Mouse (Mus musculus): Measurements from ENCODE around the gene Cdhr2. TPM values are rescaled to one million over a fixed set of nuclear protein-coding genes. Genes with fewer than 3 reads are reported as not detected.

Gene Cdhr2
- not detected for polyA plus RNA-seq (2015; fragmentation: Illumina TruSeq; extraction: RNeasy Lipid Tissue Mini Kit (QIAGEN cat#74804); ENCODE audit: insufficient read depth, low replicate concordance)

DNA sequence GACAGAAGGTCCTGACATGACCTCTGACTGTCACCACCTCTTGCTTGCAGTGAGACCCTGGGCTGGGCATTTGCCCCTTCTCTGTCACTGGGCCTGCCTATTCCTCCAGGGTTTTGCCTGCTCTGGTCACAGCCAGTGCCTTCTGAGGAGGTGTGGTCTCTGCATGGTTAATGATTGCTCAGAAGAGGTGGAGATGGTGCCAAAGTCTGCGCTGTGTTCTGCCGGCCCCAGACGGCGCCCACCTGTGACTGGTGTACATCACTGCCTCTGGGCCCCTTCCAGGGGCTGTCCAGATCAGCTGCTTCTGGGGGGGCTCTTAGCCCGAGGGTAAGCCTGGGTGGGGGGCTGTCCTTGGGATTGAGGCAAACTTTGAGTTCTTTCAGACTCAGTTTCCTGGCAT lies at the start of gene Cdhr2:
Gene Cdhr2, plus strand, starts transcription at position 219 of the 400 bp plus-strand sequence.

DNA sequence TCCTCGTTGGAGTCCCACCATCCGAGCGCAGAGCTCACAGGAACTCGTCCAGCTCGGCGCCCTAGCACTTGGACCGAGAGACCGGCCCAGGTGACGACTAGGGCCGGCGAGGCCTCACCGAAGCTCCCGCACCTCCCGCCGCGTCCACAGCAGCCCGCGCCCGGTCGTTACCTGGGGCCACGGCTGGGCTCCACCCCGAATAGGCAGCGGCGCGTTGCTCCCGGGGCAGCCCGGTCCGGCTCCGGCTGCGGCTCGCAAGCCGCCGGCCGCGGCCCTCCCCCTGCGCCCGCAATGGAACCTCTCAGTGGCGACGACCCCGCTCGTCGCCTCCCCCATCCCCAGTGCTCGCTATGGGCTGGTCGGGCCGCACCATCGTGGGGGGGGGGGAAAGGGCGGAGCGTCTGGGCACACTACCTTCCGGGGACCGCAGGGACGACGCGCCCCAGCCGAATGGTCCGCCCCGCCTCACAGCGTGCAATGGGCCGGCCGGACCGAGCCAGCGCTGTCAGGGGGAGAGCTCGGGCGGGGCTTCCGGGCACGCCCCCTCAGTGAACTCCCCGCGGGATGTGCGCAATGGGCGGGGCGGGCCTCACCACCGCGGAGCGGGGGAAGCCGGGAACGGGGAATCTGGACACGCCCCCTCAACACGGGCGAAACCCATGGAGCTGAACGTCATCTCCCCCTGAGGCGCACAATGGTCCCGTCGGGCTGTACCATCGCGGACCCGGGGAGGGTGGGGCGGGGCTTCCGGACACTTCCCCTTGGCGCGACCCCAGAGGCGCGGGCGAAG lies 7.5 kb upstream of the Cdhr2 start, which contains the start of gene Rnf44:
Gene Rnf44, minus strand, starts transcription at position 350 of the 790 bp plus-strand sequence.

DNA sequence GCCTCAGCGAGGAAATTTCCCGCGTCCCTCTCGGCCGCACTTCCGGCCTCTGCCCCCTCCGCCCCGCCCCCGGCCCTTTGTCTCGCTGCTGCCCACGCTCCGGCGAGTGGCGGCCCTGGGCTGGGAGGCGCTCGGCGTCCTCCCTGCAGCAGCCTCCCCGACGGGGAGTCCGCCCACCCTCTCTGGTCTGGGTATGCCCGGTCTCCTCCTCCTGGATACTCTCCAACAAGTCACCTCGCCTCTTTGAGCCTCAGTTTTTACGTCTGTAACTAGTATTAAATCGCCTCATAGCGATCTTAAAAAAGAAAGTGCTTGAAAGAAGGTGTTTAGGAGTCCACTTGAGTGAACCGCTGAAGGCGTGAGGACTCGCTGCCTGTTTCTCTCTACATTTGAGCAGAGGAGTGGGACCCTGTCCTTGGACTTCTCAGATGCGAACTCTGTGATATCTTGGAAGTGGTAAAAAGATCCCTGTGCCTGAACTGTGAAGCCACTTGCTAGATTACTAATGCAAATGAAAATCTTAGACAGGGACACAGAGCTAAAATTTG lies 48.7 kb downstream of the Cdhr2 start, which contains the start of gene Gprin1:
Gene Gprin1, minus strand, starts transcription at position 11 of the 548 bp plus-strand sequence.

DNA sequence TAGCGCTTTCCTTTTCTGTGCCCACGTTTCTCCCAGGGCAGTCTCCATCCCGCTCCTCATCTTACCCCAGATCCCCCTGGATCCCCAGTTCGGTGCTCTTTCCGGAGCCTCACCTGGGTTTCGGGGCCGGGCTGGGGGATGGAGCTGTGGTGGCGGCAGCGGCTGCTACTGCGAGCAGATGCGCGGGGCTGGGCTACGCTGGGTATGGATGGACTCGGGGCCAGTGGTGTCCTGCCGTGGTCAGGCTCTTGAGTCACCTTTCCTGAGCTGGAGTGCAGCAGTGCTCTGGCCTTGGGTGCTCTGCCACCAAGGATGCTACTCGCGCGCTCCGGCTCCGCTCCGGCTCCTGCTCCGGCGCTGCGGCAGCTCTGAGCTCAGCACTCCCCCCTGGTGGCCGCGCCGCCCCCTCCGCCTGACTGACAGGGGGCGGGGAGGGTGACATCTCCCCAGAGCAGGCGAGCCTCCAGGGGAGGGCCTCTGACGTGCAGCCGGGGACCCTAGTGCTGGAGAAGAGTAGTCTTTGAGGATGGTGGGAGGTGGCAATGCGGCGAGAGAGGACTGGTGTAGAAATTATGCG lies 65.0 kb downstream of the Cdhr2 start, which contains the start of gene Sncb:
Gene Sncb, minus strand, starts transcription at position 404 of the 577 bp plus-strand sequence.

DNA sequence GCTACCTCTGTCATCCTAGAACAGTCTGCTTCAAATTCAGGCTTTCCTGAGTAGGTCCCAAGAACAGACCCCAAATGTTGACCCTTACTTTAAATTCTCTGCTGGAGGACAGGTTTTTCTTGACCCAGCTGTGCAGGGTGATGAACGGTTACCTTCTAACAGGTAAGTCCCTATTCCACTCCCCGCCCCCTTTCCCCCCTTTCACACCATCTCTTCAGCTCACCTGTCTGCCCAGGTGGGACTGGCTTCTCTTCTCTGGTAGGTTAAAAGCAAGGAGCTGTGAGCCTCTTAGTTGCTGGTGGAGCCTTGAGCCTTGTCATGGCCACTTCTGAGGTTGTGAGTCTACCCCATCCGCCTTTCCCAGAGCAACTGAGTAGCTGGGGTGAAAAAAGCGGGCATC lies 82.4 kb downstream of the Cdhr2 start, which contains the start of gene Eif4e1b:
Gene Eif4e1b, plus strand, starts transcription at position 301 of the 400 bp plus-strand sequence.

Other genes with a start within 250 kb of the Cdhr2 start
- gene Thoc3, start 232.6 kb upstream of the Cdhr2 start, polyA plus RNA-seq (2015; fragmentation: Illumina TruSeq; extraction: RNeasy Lipid Tissue Mini Kit (QIAGEN cat#74804); ENCODE audit: insufficient read depth, low replicate concordance): 21.1 TPM
- gene Simc1, start 197.7 kb upstream of the Cdhr2 start, polyA plus RNA-seq (2015; fragmentation: Illumina TruSeq; extraction: RNeasy Lipid Tissue Mini Kit (QIAGEN cat#74804); ENCODE audit: insufficient read depth, low replicate concordance): 15.6 TPM
- 59.6 TPM for gene 4833439L19Rik, start 136.0 kb upstream of the Cdhr2 start, polyA plus RNA-seq (2015; fragmentation: Illumina TruSeq; extraction: RNeasy Lipid Tissue Mini Kit (QIAGEN cat#74804); ENCODE audit: insufficient read depth, low replicate concordance)
- gene Arl10, start 126.4 kb upstream of the Cdhr2 start, polyA plus RNA-seq (2015; fragmentation: Illumina TruSeq; extraction: RNeasy Lipid Tissue Mini Kit (QIAGEN cat#74804); ENCODE audit: insufficient read depth, low replicate concordance): 21.0 TPM
- gene Nop16, start 111.4 kb upstream of the Cdhr2 start, polyA plus RNA-seq (2015; fragmentation: Illumina TruSeq; extraction: RNeasy Lipid Tissue Mini Kit (QIAGEN cat#74804); ENCODE audit: insufficient read depth, low replicate concordance): 28.3 TPM
- 70.3 TPM for gene Higd2a, start 111.3 kb upstream of the Cdhr2 start, polyA plus RNA-seq (2015; fragmentation: Illumina TruSeq; extraction: RNeasy Lipid Tissue Mini Kit (QIAGEN cat#74804); ENCODE audit: insufficient read depth, low replicate concordance)
- 12.0 TPM for gene Cltb, start 90.1 kb upstream of the Cdhr2 start, polyA plus RNA-seq (2015; fragmentation: Illumina TruSeq; extraction: RNeasy Lipid Tissue Mini Kit (QIAGEN cat#74804); ENCODE audit: insufficient read depth, low replicate concordance)
- gene Faf2, start 79.7 kb upstream of the Cdhr2 start, polyA plus RNA-seq (2015; fragmentation: Illumina TruSeq; extraction: RNeasy Lipid Tissue Mini Kit (QIAGEN cat#74804); ENCODE audit: insufficient read depth, low replicate concordance): 56.9 TPM
- 47.1 TPM for gene Rnf44, start 7.6 kb upstream of the Cdhr2 start, polyA plus RNA-seq (2015; fragmentation: Illumina TruSeq; extraction: RNeasy Lipid Tissue Mini Kit (QIAGEN cat#74804); ENCODE audit: insufficient read depth, low replicate concordance)
- gene Gprin1, start 48.4 kb downstream of the Cdhr2 start, polyA plus RNA-seq (2015; fragmentation: Illumina TruSeq; extraction: RNeasy Lipid Tissue Mini Kit (QIAGEN cat#74804); ENCODE audit: insufficient read depth, low replicate concordance): not detected
- not detected for gene Sncb, start 65.1 kb downstream of the Cdhr2 start, polyA plus RNA-seq (2015; fragmentation: Illumina TruSeq; extraction: RNeasy Lipid Tissue Mini Kit (QIAGEN cat#74804); ENCODE audit: insufficient read depth, low replicate concordance)
- gene Eif4e1b, start 82.5 kb downstream of the Cdhr2 start, polyA plus RNA-seq (2015; fragmentation: Illumina TruSeq; extraction: RNeasy Lipid Tissue Mini Kit (QIAGEN cat#74804); ENCODE audit: insufficient read depth, low replicate concordance): not detected
- gene Tspan17, start 87.9 kb downstream of the Cdhr2 start, polyA plus RNA-seq (2015; fragmentation: Illumina TruSeq; extraction: RNeasy Lipid Tissue Mini Kit (QIAGEN cat#74804); ENCODE audit: insufficient read depth, low replicate concordance): 10.8 TPM
- gene Unc5a, start 247.9 kb downstream of the Cdhr2 start, polyA plus RNA-seq (2015; fragmentation: Illumina TruSeq; extraction: RNeasy Lipid Tissue Mini Kit (QIAGEN cat#74804); ENCODE audit: insufficient read depth, low replicate concordance): 0.65 TPM